Mouse (Mus musculus): ENCODE measurements at regions not wholly inside any gene's neighbourhood (a gene's known extent, or its start where the extent isn't known, plus 50 kb on each side); places are given as distances from the start of the nearest gene placed in this dataset.

- no peak for ATAC-seq
Observed at GRCm38 (mm10) chr7:115300241-115300640, 556.7 kb downstream of the Insc start.

DNA sequence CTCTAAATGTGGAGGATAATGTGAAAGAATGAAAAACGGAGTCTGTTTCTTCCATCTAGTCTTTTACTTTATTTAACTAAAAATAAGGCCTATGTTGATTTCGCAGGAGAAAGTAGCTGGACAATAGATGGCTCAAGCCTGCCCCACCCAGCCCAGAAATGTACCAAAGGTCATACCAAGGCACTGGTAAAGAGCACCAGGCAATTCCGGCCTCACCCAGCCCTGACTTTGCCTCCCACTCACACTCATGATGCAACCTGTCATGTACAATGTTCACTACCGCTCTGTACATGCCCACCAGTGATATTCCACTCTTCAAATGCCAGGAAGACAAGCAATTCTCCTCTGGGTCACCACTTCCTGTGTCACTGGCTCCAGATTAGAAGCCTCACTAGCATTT lies 564.9 kb downstream of the Insc start:
- no peak for ATAC-seq

DNA sequence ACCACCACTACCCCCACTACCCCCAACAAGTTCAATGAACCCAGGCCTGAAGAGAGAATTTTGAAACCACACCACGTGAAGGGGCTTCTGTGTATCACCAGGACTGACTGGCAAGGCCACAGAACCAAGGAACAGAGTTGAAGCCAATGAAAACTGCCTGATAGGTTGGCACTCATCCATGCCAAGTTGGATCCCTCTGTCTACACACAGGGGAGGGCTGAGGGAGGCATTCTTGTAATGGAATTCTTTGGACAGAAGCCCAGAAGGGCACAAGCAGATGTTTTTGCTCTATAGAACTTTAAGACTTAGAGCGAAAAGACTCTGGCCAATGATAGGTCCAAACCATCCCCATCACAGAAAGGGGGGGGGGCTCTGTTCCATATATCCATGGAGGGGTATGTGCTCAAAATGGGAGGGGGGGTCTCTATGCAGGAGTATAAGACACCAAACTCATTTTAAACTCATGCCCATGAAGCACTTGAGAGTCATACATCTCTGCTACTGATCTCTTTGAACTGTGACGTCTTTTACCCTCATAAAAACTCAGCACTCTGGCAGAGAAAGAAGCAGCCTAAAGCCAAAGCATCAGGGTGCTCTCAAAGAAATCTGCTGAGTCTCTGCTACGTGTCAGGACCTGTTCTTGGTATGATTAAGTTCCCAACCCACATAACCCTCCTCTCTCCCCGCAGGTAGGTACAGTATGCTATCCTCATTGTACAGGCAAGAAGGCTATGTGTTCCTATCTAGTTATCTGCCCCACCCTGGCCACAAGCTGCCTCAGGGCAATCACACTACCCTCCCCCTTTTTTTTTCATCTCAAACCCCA lies 567.1 kb downstream of the Insc start:
- ATAC-seq, result no peak

DNA sequence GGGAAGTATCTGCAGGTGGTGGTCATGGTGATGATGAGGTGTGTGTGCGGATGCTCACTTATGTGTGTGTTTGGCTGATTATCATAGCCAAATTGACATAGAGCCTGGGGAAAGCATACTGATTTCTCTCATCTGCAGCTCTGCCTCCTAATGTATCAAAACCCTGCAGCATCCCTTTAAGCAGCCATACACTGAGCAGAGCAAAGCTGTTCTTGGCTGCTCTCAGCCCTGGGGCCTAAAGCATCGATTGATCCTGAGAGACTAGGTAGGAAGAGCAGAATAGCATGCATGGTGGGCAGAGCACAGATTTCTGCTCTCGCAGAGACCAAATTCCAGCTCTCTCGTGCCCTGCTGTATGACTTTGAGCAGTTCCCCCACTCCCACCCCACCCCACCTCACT lies 576.0 kb downstream of the Insc start:
- no peak for ATAC-seq

GRCm38 (mm10) chr7:115322989-115323388 lies 579.5 kb downstream of the Insc start:
- ATAC-seq, result no peak

- ATAC-seq, result no peak
Observed at GRCm38 (mm10) chr7:115328300-115328699, 584.8 kb downstream of the Insc start.

GRCm38 (mm10) chr7:115331698-115332097 lies 588.2 kb downstream of the Insc start:
- ATAC-seq, result no peak

- no peak for ATAC-seq
Observed at GRCm38 (mm10) chr7:115333046-115333577, 589.6 kb downstream of the Insc start.

DNA sequence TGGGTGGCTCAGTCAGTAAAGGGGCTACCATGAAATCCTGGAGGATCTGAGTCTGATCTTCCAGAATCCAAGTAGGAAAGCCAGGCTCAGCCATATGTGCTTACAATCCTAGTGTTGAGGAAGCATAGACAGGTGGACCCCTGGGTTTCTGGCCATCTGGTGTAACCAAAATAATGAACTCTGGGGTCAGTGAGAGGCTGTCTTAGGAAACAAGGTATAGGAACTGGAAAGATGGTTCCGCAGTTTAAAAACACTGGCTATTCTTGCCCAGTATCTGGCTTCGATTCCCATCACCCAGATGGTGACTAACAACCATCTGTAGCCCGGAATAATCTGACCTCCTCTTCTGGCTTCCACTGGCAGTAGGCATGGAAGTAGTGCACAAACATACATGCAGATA lies 591.6 kb downstream of the Insc start:
- ATAC-seq, result no peak

DNA sequence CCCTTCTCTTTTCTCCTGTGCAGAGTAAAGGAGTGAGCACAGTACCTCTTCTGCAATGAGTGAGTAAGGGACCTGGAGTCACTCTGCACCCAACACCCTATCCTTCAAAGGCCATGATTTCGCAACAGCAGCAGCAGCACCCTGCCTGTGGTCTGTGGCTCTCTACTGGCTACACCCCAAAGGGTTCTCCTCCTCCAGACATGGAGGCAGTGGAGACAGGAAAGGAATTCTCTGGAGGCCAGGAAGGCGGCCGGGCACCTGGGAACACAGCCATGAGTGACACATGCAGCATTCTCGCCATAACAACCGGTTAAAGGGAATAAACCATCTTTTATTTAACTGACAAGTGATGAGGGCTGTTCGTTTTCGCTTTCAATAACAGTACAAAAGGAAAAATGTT lies 596.7 kb downstream of the Insc start:
- no peak for ATAC-seq

- ATAC-seq, result no peak
Observed at GRCm38 (mm10) chr7:115341007-115341406, 597.5 kb downstream of the Insc start.

DNA sequence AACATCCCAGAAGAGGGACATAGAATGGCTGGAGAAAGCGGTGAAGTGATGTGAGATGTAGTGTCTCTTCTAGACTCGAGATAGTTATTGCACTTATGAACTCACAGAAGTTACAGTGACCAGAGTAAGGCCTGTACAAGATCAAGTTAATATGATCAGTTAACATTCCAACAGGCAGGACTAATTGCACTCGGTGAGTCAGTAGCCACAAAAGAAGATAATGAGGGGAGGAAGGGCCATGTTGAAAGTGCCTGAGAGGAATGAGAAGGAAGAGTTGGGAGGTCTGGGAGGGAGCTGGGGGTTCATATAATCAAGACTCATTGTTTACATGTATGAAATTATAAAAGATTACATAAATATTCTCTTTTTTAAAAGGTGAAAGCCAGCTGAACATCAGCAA lies 602.3 kb downstream of the Insc start:
- ATAC-seq, result no peak

DNA sequence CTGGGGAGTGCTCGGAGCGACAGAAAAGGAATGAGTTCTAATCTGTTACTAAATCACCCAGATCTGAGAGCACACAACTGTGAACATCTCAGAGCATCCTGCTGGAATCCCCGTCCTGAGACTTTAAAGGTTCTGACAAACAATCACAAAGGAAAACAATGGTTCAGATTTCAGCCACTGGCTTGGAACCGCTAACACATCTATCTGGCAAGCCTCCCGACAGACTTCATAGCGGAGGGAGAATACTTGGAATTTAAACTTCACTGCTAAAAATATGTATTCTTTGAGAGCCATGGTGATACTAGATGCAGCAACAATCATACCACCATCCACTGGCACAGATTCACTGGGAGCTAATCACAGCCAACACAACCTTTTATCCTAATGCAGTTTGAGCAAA lies 615.2 kb downstream of the Insc start:
- no peak for ATAC-seq

- ATAC-seq, result no peak
Observed at GRCm38 (mm10) chr7:115360142-115360541, 616.6 kb downstream of the Insc start.

- no peak for ATAC-seq
Observed at GRCm38 (mm10) chr7:115362117-115362516, 618.6 kb downstream of the Insc start.

GRCm38 (mm10) chr7:115366910-115367309 lies 623.4 kb downstream of the Insc start:
- ATAC-seq, result no peak

DNA sequence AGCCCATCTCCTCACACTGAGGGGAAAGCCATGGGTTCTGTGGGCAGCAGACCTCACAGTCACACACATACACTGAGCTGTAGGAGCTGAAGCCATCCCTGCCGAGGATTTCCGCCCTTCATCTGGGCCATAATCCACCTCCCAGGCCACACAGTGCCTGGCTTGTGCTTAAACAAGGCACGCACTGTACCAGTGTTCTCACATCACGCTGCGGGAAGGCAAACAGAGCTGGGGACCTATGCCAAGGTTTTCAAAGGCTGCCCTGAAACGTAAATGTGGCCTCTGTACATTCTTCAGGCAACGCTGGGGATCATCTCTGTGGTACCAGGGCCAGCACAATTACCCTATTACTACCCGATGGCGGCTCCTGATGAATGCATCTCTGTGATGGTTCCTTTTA lies 627.6 kb downstream of the Insc start:
- no peak for ATAC-seq

- ATAC-seq, result no peak
Observed at GRCm38 (mm10) chr7:115372921-115373320, 629.4 kb downstream of the Insc start.

DNA sequence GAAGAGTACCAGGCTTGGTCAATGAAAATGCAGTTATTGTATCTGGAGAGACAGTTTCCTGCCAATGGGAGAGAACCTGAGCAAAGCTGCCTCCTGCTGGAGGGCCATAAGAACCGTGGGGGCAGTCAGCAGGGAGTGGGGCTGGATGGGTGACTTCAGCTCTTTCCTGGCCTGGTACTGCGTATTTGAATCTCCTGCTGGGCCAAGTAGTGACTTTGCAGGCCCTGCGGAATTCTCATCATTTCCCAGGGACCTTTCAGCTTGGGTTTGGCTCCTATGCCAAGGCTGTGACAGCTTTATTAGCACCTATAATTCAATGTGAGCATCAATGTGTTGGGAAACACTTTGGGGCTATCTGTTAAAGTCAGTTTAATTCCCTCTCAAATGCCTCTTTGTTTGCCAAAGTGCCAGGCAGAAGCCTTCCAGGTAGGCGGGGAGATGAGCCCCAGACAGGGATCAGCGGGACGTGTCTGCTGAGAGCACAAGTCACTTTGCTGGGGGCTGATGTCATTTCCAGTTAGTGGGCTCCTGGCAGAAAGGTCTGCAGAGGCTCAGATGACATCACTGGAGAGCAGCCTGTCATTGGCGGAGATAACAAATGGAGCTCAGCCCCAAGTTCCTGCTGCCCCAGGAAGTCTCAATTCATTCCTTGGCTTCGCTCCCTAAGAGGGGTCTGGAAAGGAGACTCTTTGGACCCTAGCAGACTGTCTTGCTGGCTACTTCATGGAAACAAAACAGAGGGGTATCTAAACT lies 630.5 kb downstream of the Insc start:
- ATAC-seq, result no peak

DNA sequence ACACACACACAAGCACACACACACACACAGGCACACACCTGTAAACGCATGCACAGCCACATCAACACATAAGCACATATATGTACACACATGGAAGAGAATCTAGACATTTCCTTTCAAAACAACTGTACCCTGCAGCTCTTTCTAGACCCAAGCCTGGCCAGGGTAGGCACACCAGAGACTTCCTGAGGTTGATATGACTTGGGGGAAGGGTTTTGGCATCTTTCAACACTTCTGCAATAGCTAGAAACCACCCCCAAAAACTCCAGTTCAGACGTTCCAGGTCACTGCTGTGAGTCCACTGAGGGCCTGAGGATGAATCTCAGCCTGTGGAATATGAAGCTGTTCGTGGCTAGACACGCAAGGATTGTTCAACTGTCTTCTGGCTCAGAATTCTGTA lies 632.6 kb downstream of the Insc start:
- ATAC-seq, result no peak

DNA sequence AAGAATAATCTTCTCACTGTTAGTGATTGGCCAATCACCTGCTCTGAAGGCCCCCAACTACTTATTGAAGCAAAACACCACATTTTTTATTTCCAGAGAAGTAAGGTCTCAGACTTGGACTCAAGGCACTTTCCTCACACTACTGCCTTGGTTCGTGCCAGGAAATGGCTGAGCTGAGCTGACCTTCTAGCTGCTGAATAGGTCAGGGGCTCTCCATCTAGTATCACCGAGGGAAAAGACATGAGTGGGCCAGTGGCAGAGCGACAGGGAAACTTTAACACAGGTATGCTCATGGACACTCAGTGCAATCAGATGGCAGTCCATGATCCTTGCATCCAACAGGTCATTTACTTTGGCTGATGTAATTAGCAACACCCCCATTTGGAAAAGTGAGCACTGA lies 635.3 kb downstream of the Insc start:
- no peak for ATAC-seq

- ATAC-seq, result no peak
Observed at GRCm38 (mm10) chr7:115379600-115379999, 636.1 kb downstream of the Insc start.

DNA sequence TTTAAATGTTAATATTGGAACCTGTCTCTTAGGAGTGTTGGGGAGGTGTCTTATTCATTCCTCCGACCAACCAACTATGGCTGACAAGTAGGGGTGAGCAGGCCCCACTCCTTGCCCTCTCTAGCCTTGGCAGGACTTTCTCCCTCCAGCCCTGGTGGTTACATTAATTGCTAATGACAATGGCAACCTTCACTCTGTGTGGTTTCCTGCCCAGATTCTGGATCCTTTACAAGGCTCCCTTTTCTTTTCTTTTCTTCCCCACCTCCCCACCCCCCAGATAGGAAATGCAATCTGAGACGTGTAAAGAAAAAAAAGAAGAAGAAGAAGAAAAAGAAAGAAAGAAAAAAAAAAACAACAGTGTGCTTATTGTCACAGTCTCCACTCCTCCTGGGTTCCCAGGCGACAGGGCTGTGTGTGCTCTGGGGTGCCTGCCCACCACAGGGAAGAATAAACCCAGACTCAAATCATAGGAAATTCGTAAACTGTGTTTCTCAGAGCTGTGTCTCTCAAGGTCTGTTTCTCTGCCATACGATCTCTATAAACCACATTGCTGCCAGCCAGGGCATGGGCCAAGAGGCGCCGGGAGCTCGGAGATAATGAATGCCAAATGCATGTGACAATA lies 637.6 kb downstream of the Insc start:
- no peak for ATAC-seq

GRCm38 (mm10) chr7:115382876-115383275 lies 639.4 kb downstream of the Insc start:
- ATAC-seq, result no peak

All from CD4-positive, CD25-positive, alpha-beta regulatory T cell, adult 4 months (primary cell).